Mouse (Mus musculus) spleen, adult 18-20 months (tissue): ENCODE results near the gene Mipol1.
"Not testable (repeated sequence)": the region's sequence is repeated elsewhere in the genome, so short reads cannot be mapped to it uniquely, and the experiment has no call there.

Source experiments
- DNase-seq, 2 experiments: peaks; one replicate each; pipeline ENCODE4 v3.0.0; 2022; ENCODE audit warnings: mixed read lengths in 2 of 2

Mipol1 gene

GRCm38 (mm10) chr12:57230192-57230706 lies at the start of gene Mipol1, which contains the start of gene Prps1l3:
Mipol1 (plus strand) TSS chr12:57230427.
Prps1l3 (plus strand) TSS chr12:57230412.
- peak; percentile 79 to 82 for DNase-seq

GRCm38 (mm10) chr12:57184401-57185147 lies 45.7 kb upstream of the Mipol1 start:
- DNase-seq = no peak

GRCm38 (mm10) chr12:57185475-57185874 lies 44.8 kb upstream of the Mipol1 start:
- DNase-seq = no peak

- no peak for DNase-seq
Observed at GRCm38 (mm10) chr12:57186126-57186525, 44.1 kb upstream of the Mipol1 start.

- DNase-seq = no peak
Observed at GRCm38 (mm10) chr12:57187032-57187431, 43.2 kb upstream of the Mipol1 start.

GRCm38 (mm10) chr12:57194609-57195008 lies 35.6 kb upstream of the Mipol1 start:
- no peak for DNase-seq

GRCm38 (mm10) chr12:57196286-57196607 lies 34.0 kb upstream of the Mipol1 start:
- no peak for DNase-seq

GRCm38 (mm10) chr12:57196608-57197362 lies 33.4 kb upstream of the Mipol1 start:
- DNase-seq = peak in 1 of 2 experiments; percentile 6

GRCm38 (mm10) chr12:57197363-57198026 lies 32.7 kb upstream of the Mipol1 start, which contains the start of gene Slc25a21:
Slc25a21 (minus strand) TSS chr12:57197472.
- no peak for DNase-seq

GRCm38 (mm10) chr12:57198269-57198668 lies 32.0 kb upstream of the Mipol1 start:
- DNase-seq = no peak

- no peak for DNase-seq
Observed at GRCm38 (mm10) chr12:57199427-57199826, 30.8 kb upstream of the Mipol1 start.

- no peak for DNase-seq
Observed at GRCm38 (mm10) chr12:57201901-57202300, 28.3 kb upstream of the Mipol1 start.

- no peak for DNase-seq
Observed at GRCm38 (mm10) chr12:57204276-57204851, 25.9 kb upstream of the Mipol1 start.

GRCm38 (mm10) chr12:57211353-57212311 lies 18.6 kb upstream of the Mipol1 start:
- DNase-seq = peak; percentile 18 to 41

- not testable (repeated sequence) for DNase-seq
Observed at GRCm38 (mm10) chr12:57212463-57212862, 17.8 kb upstream of the Mipol1 start.

GRCm38 (mm10) chr12:57226411-57226810 lies 3.8 kb upstream of the Mipol1 start:
- no peak for DNase-seq

- no peak for DNase-seq
Observed at GRCm38 (mm10) chr12:57227776-57228175, 2.5 kb upstream of the Mipol1 start.

- no peak for DNase-seq
Observed at GRCm38 (mm10) chr12:57229703-57230102, 524 bp upstream of the Mipol1 start.

- DNase-seq = peak; percentile 9 to 11
Observed at GRCm38 (mm10) chr12:57231085-57231875, 1.1 kb downstream of the Mipol1 start.

GRCm38 (mm10) chr12:57233386-57233785 lies 3.2 kb downstream of the Mipol1 start:
- no peak for DNase-seq
